Mouse (Mus musculus) activated CD4-positive, CD25-positive, alpha-beta regulatory T cell, adult 4 months (primary cell): ENCODE measurements around the gene Ppp4r1. TPM values are rescaled to one million over a fixed set of nuclear protein-coding genes. Genes with fewer than 3 reads are reported as not detected.

Experiments used
- ATAC-seq: one replicate; pipeline ENCODE4 v1.8.0; 2017
- polyA plus RNA-seq, 2 experiments: library from polyadenylated mRNA; unstranded; fragments of 100-300 nt; shearing (Covaris generic); gene quantifications; one replicate each; pipeline ENCODE4 v1.2.1; 2017

Gene Ppp4r1
- polyA plus RNA-seq, 2 experiments from 2014 or later: 20.0 to 21.8 TPM

GRCm38 (mm10) chr17:65864742-65865141 is 82.4 kb downstream of the Ppp4r1 start:
- ATAC-seq: peak; percentile 85

- no peak for ATAC-seq
These were observed 82.9 kb downstream of the Ppp4r1 start for GRCm38 (mm10) chr17:65865265-65865664.

GRCm38 (mm10) chr17:65866201-65866600 is 83.8 kb downstream of the Ppp4r1 start:
- no peak for ATAC-seq

- ATAC-seq: no peak
These were observed 85.6 kb downstream of the Ppp4r1 start for GRCm38 (mm10) chr17:65867996-65868395.

- ATAC-seq: no peak
These were observed 87.3 kb downstream of the Ppp4r1 start for GRCm38 (mm10) chr17:65869720-65870119.

- peak; percentile 31 for ATAC-seq
These were observed 87.8 kb downstream of the Ppp4r1 start for GRCm38 (mm10) chr17:65870146-65870545.

- ATAC-seq: peak; percentile 28
These were observed 89.3 kb downstream of the Ppp4r1 start for GRCm38 (mm10) chr17:65871641-65872041.

GRCm38 (mm10) chr17:65872051-65872450 is 89.7 kb downstream of the Ppp4r1 start:
- peak; percentile 30 for ATAC-seq

GRCm38 (mm10) chr17:65872652-65873051 is 90.3 kb downstream of the Ppp4r1 start:
- peak; percentile 60 for ATAC-seq

GRCm38 (mm10) chr17:65873156-65873555 is 90.8 kb downstream of the Ppp4r1 start:
- ATAC-seq: no peak

- peak; percentile 57 for ATAC-seq
These were observed 91.5 kb downstream of the Ppp4r1 start for GRCm38 (mm10) chr17:65873834-65874233.

- no peak for ATAC-seq
These were observed 94.7 kb downstream of the Ppp4r1 start for GRCm38 (mm10) chr17:65877026-65877425.

- no peak for ATAC-seq
These were observed 101.8 kb downstream of the Ppp4r1 start for GRCm38 (mm10) chr17:65884061-65884669.

- ATAC-seq: peak; percentile 95
These were observed 102.5 kb downstream of the Ppp4r1 start for GRCm38 (mm10) chr17:65884691-65885397.

- peak; percentile 8 for ATAC-seq
These were observed 103.0 kb downstream of the Ppp4r1 start for GRCm38 (mm10) chr17:65885398-65885696.

GRCm38 (mm10) chr17:65885697-65886529 is 103.5 kb downstream of the Ppp4r1 start, which contains the start of gene Ralbp1:
Gene Ralbp1, minus strand, starts transcription at chr17:65885798.
- ATAC-seq: peak; percentile 10

GRCm38 (mm10) chr17:65886571-65886970 is 104.2 kb downstream of the Ppp4r1 start:
- ATAC-seq: no peak

- ATAC-seq: no peak
These were observed 107.1 kb downstream of the Ppp4r1 start for GRCm38 (mm10) chr17:65889476-65889875.

Other genes starting within 250 kb of the Ppp4r1 start
- not detected for gene Tmem232, start 241.8 kb upstream of the Ppp4r1 start, polyA plus RNA-seq
- 10 to 100 TPM; 23.3 to 44.9 TPM for gene Vapa, start 169.0 kb upstream of the Ppp4r1 start, polyA plus RNA-seq
- gene Txndc2, start 140.4 kb upstream of the Ppp4r1 start, polyA plus RNA-seq: not detected
- 1 to 10 TPM; 2.6 to 3.0 TPM for gene Rab31, start 9.8 kb upstream of the Ppp4r1 start, polyA plus RNA-seq
- gene Ralbp1, start 103.2 kb downstream of the Ppp4r1 start, polyA plus RNA-seq: 10 to 100 TPM; 39.1 to 51.8 TPM
- gene Twsg1, start 168.7 kb downstream of the Ppp4r1 start, polyA plus RNA-seq: 10 to 100 TPM; 19.9 to 22.2 TPM